Mouse (Mus musculus): Measurements from ENCODE around the gene Ptbp3. TPM values are rescaled to one million over a fixed set of nuclear protein-coding genes. Genes with fewer than 3 reads are reported as not detected.

Ptbp3 gene
- polyA plus RNA-seq, 1 experiment = 10.9 TPM

GRCm38 (mm10) chr4:59434039-59434438 is 115.1 kb downstream of the Ptbp3 start:
- Histone ChIP-seq H3K27me3 (ENCODE audit: control insufficient read depth, insufficient read depth, insufficient read length) (peaks cover 22% of the 10 kb centered on the region), H3K79me3 (ENCODE audit: low read depth) (no peaks in the 10 kb centered on the region), H3ac (ENCODE audit: control insufficient read depth, insufficient read length, low read depth) (no peak overlapping the region), H3K36me3 (ENCODE audit: control insufficient read depth, insufficient read depth) (no peaks in the 10 kb centered on the region), H3K4me3 (ENCODE audit: insufficient read depth, poor library complexity, severe bottlenecking) (no peak overlapping the region), H3K79me2 (ENCODE audit: control insufficient read depth, insufficient read depth) (no peaks in the 10 kb centered on the region)
- TF ChIP-seq FOSL1 (IDR thresholded peaks at IDR 0.05; ENCODE audit: insufficient read depth, low read length, poor library complexity, severe bottlenecking) = no peak
- no peak for TF ChIP-seq MYOD1 (IDR thresholded peaks at IDR 0.05; ENCODE audit: control insufficient read depth, insufficient read length, low read depth)
- TF ChIP-seq MYOG (IDR thresholded peaks at IDR 0.05; ENCODE audit: control insufficient read depth, extremely low read depth, insufficient read length) = no peak
- TF ChIP-seq USF1 (IDR thresholded peaks at IDR 0.05; ENCODE audit: low read depth) = no peak
- no peak for TF ChIP-seq CTCF (IDR thresholded peaks at IDR 0.05; ENCODE audit: control insufficient read depth, insufficient read depth, insufficient read length)
- no peak for TF ChIP-seq MAX (IDR thresholded peaks at IDR 0.05)
- TF ChIP-seq CEBPB (IDR thresholded peaks at IDR 0.05; ENCODE audit: low read depth) = no peak

- H3K27me3 ChIP-seq (ENCODE audit: control insufficient read depth, insufficient read depth, insufficient read length) = no peaks in the 10 kb centered on the region
- no peaks in the 10 kb centered on the region for H3K36me3 ChIP-seq (ENCODE audit: control insufficient read depth, insufficient read depth)
- no peaks in the 10 kb centered on the region for H3K79me3 ChIP-seq (ENCODE audit: low read depth)
- TF ChIP-seq MYOG (IDR thresholded peaks at IDR 0.05; ENCODE audit: control insufficient read depth, extremely low read depth, insufficient read length) (no peak), MYOD1 (IDR thresholded peaks at IDR 0.05; ENCODE audit: control insufficient read depth, insufficient read length, low read depth) (no peak), CTCF (IDR thresholded peaks at IDR 0.05; ENCODE audit: control insufficient read depth, insufficient read depth, insufficient read length) (no peak), FOSL1 (IDR thresholded peaks at IDR 0.05; ENCODE audit: insufficient read depth, low read length, poor library complexity, severe bottlenecking) (no peak), CEBPB (IDR thresholded peaks at IDR 0.05; ENCODE audit: low read depth) (no peak), USF1 (IDR thresholded peaks at IDR 0.05; ENCODE audit: low read depth) (no peak), MAX (IDR thresholded peaks at IDR 0.05) (no peak)
- no peak overlapping the region for H3K4me3 ChIP-seq (ENCODE audit: insufficient read depth, poor library complexity, severe bottlenecking)
- H3K79me2 ChIP-seq (ENCODE audit: control insufficient read depth, insufficient read depth) = no peaks in the 10 kb centered on the region
- no peak overlapping the region for H3ac ChIP-seq (ENCODE audit: control insufficient read depth, insufficient read length, low read depth)
Observed at GRCm38 (mm10) chr4:59429128-59429527, 120.0 kb downstream of the Ptbp3 start.

- Histone ChIP-seq H3ac (ENCODE audit: control insufficient read depth, insufficient read length, low read depth) (no peak overlapping the region), H3K79me2 (ENCODE audit: control insufficient read depth, insufficient read depth) (no peaks in the 10 kb centered on the region), H3K79me3 (ENCODE audit: low read depth) (no peaks in the 10 kb centered on the region), H3K36me3 (ENCODE audit: control insufficient read depth, insufficient read depth) (no peaks in the 10 kb centered on the region), H3K27me3 (ENCODE audit: control insufficient read depth, insufficient read depth, insufficient read length) (no peaks in the 10 kb centered on the region), H3K4me3 (ENCODE audit: insufficient read depth, poor library complexity, severe bottlenecking) (no peak overlapping the region)
- TF ChIP-seq MAX (IDR thresholded peaks at IDR 0.05) = no peak
- TF ChIP-seq MYOG (IDR thresholded peaks at IDR 0.05; ENCODE audit: control insufficient read depth, extremely low read depth, insufficient read length) = no peak
- TF ChIP-seq FOSL1 (IDR thresholded peaks at IDR 0.05; ENCODE audit: insufficient read depth, low read length, poor library complexity, severe bottlenecking) = no peak
- TF ChIP-seq USF1 (IDR thresholded peaks at IDR 0.05; ENCODE audit: low read depth) = no peak
- no peak for TF ChIP-seq CTCF (IDR thresholded peaks at IDR 0.05; ENCODE audit: control insufficient read depth, insufficient read depth, insufficient read length)
- no peak for TF ChIP-seq CEBPB (IDR thresholded peaks at IDR 0.05; ENCODE audit: low read depth)
- TF ChIP-seq MYOD1 (IDR thresholded peaks at IDR 0.05; ENCODE audit: control insufficient read depth, insufficient read length, low read depth) = no peak
Observed at GRCm38 (mm10) chr4:59426429-59426828, 122.7 kb downstream of the Ptbp3 start.

- Histone ChIP-seq H3K79me2 (ENCODE audit: control insufficient read depth, insufficient read depth) (no peaks in the 10 kb centered on the region), H3K4me3 (ENCODE audit: insufficient read depth, poor library complexity, severe bottlenecking) (no peak overlapping the region)
Observed at GRCm38 (mm10) chr4:59422808-59423207, 126.4 kb downstream of the Ptbp3 start.

GRCm38 (mm10) chr4:59422025-59422783 is 127.0 kb downstream of the Ptbp3 start:
- Histone ChIP-seq H3K79me3 (ENCODE audit: low read depth) (no peaks in the 10 kb centered on the region), H3K36me3 (ENCODE audit: control insufficient read depth, insufficient read depth) (no peaks in the 10 kb centered on the region), H3K27me3 (ENCODE audit: control insufficient read depth, insufficient read depth, insufficient read length) (no peaks in the 10 kb centered on the region), H3K79me2 (ENCODE audit: control insufficient read depth, insufficient read depth) (no peaks in the 10 kb centered on the region), H3K4me3 (ENCODE audit: insufficient read depth, poor library complexity, severe bottlenecking) (no peak overlapping the region), H3ac (ENCODE audit: control insufficient read depth, insufficient read length, low read depth) (no peak overlapping the region)
- TF ChIP-seq FOSL1 (IDR thresholded peaks at IDR 0.05; ENCODE audit: insufficient read depth, low read length, poor library complexity, severe bottlenecking) (no peak), CTCF (IDR thresholded peaks at IDR 0.05; ENCODE audit: control insufficient read depth, insufficient read depth, insufficient read length) (no peak), CEBPB (IDR thresholded peaks at IDR 0.05; ENCODE audit: low read depth) (no peak), MYOD1 (IDR thresholded peaks at IDR 0.05; ENCODE audit: control insufficient read depth, insufficient read length, low read depth) (no peak)

More at GRCm38 (mm10) chr4:59422808-59423207, 126.4 kb downstream of the Ptbp3 start:
- Histone ChIP-seq H3K27me3 (ENCODE audit: control insufficient read depth, insufficient read depth, insufficient read length) (no peaks in the 10 kb centered on the region), H3ac (ENCODE audit: control insufficient read depth, insufficient read length, low read depth) (no peak overlapping the region), H3K79me3 (ENCODE audit: low read depth) (no peaks in the 10 kb centered on the region), H3K36me3 (ENCODE audit: control insufficient read depth, insufficient read depth) (no peaks in the 10 kb centered on the region)
- no peak for TF ChIP-seq CEBPB (IDR thresholded peaks at IDR 0.05; ENCODE audit: low read depth)
- TF ChIP-seq FOSL1 (IDR thresholded peaks at IDR 0.05; ENCODE audit: insufficient read depth, low read length, poor library complexity, severe bottlenecking) = no peak
- no peak for TF ChIP-seq MAX (IDR thresholded peaks at IDR 0.05)
- TF ChIP-seq MYOD1 (IDR thresholded peaks at IDR 0.05; ENCODE audit: control insufficient read depth, insufficient read length, low read depth) = no peak

Other genes starting within 250 kb of the Ptbp3 start
- gene Susd1, start 110.7 kb downstream of the Ptbp3 start, polyA plus RNA-seq (2012; fragmentation: generic; extraction: Trizol) = 1.5 TPM
- gene Hsdl2, start 32.2 kb upstream of the Ptbp3 start, polyA plus RNA-seq (2012; fragmentation: generic; extraction: Trizol) = 6.3 TPM
- gene E130308A19Rik, start 76.8 kb upstream of the Ptbp3 start, polyA plus RNA-seq (2012; fragmentation: generic; extraction: Trizol) = 1.8 TPM